Mouse (Mus musculus) megakaryocyte, embryonic 14.5 days (primary cell): ENCODE data around the gene Kcnj6.

Experiments used
- FLI1 ChIP-seq: IDR thresholded peaks from 2 replicates; pipeline ENCODE4 v1.6.1; 2012; ENCODE audit warnings: low read length, inconsistent platforms, mixed read lengths
- GATA1 ChIP-seq: IDR thresholded peaks from 3 replicates; pipeline ENCODE4 v1.6.1; 2012; ENCODE audit warnings: mixed read lengths, low read length, inconsistent platforms, borderline replicate concordance

DNA sequence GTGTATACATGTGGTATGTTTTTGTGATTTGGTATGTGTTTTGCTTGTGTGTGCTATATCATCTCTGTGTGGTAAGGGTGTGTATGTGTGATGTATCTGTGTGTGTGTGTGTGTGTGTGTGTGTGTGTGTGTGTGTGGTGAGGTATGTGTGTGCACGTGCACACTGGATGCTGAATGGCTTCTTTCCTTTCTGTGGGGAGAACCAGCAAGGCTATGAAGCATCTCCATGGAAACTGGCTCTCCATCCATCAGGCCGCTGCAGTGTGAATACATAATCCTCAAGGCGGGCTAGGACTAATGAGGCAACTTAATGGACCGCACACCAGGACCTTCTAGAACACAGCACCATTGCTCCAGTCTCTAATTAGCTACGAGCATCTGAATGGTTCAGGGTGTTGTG, 78.3 kb downstream of the Kcnj6 start:
- TF ChIP-seq GATA1 (no peak), FLI1 (no peak)
